Mouse (Mus musculus) kidney, postnatal 25 days (tissue): ENCODE data around the gene Slc2a1.

Source experiments
- DNase-seq, 2 experiments: peaks; one replicate each; pipeline ENCODE4 v3.0.0; 2021; ENCODE audit warnings: mixed read lengths in 2 of 2

The Slc2a1 gene

DNA sequence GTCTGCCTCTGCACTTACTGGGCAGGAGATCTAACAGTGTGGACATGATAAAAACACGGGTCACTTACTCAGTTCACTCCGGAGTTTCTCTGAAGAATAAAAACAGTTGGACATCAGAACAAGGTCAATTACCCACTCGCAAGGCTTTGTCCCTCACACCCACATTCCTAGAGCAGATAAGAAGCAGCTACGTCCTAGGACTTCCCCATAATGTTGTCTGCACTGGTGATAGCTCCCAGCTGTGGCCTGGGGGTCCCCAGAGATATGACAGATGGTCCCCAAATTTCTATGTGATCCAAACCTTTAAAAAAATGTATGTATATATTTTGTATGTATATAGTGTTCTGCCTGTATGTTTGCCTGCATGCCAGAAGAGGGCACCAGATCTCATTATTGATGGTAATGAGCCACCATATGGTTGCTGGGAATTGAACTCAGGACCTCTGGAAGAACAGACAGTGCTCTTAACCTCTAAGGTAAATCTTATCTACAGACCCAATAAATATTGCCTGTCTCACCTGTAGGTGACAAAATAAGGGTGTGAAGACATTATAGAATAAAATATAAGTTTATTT lies 71.7 kb downstream of the Slc2a1 start:
- DNase-seq: no peak

DNA sequence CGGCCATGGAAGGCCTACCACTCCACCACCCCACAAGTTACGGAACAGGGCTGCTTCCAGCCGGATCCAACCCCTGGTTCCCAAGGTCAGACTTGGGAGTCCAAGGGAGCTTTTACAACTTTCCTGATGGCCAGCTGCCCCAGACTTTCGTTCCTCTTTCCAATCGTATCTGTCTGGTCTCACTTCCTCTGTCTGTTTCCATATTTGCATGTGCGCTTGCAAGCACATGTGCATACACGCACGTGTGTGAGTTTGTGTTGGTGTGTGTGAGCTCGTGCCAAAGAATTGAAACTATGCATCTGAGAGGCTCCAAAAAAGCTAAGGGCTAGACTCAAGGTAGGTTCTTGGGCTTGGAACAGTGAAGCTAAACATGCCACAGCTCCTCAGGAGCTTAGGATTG lies 72.9 kb downstream of the Slc2a1 start:
- no peak for DNase-seq

DNA sequence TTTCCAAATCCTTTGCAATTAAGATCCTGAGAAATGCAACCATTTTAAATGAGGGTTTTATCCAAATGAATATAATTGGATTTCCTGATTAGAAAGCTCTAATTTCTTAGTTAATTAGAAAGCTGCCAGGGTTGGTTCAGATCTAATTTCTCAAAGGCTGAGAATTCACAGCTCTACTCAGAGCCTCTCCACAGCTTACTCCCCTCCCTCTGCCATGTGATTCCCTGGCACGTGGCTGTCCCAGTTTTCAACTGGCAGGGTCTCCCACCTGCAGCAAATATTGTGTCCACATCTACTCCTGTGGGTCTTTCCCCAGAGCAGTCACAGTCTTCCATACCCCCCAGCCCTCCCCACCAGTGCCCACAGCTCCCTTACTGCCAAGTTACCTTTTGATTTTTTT lies 75.0 kb downstream of the Slc2a1 start:
- no peak for DNase-seq

DNA sequence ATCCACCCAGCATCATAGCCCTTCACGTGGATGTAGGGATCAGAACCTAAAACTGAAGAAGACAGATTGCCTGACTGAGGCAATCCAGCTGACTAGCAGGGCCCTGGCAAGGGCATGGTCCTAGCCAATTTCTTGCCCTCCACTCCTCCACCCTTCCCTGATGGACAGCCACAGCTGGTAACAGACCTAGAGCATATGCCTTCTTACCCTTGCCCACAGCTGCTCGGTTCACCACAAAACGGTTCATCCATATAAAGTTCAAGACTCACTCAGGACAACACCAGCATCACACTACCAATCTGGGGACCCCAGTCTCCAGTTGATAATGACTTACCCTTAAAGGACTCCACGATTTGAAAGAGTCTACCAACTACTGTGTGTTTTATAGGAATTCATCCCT lies 77.3 kb downstream of the Slc2a1 start:
- no peak for DNase-seq
